Mouse (Mus musculus) layer of hippocampus, adult 9-10 months (tissue): ENCODE measurements at regions not wholly inside any gene's neighbourhood (a gene's known extent, or its start where the extent isn't known, plus 50 kb on each side); places are given as distances from the start of the nearest gene placed in this dataset.

Experiments
- DNase-seq: peaks from one replicate; pipeline ENCODE4 v3.0.0; 2022; ENCODE audit warnings: low spot score

GRCm38 (mm10) chr16:30160399-30160798 is 96.2 kb downstream of the Hes1 start:
- no peak for DNase-seq

GRCm38 (mm10) chr16:30163303-30163702 is 99.1 kb downstream of the Hes1 start:
- DNase-seq: no peak

- no peak for DNase-seq
Measured at GRCm38 (mm10) chr16:30165667-30166180, 101.5 kb downstream of the Hes1 start.

GRCm38 (mm10) chr16:30171381-30172079 is 95.8 kb downstream of the Cpn2 start:
- no peak for DNase-seq

GRCm38 (mm10) chr16:30172136-30172731 is 95.1 kb downstream of the Cpn2 start:
- no peak for DNase-seq

- DNase-seq: no peak
Measured at GRCm38 (mm10) chr16:30172798-30173202, 94.5 kb downstream of the Cpn2 start.

- DNase-seq: no peak
Measured at GRCm38 (mm10) chr16:30173953-30174874, 93.1 kb downstream of the Cpn2 start.

GRCm38 (mm10) chr16:30176306-30176705 is 91.0 kb downstream of the Cpn2 start:
- DNase-seq: no peak

- no peak for DNase-seq
Measured at GRCm38 (mm10) chr16:30177769-30178168, 89.5 kb downstream of the Cpn2 start.

GRCm38 (mm10) chr16:30178596-30178995 is 88.7 kb downstream of the Cpn2 start:
- DNase-seq: no peak

- no peak for DNase-seq
Measured at GRCm38 (mm10) chr16:30179504-30179976, 87.8 kb downstream of the Cpn2 start.

GRCm38 (mm10) chr16:30181116-30181515 is 86.2 kb downstream of the Cpn2 start:
- DNase-seq: no peak

- DNase-seq: peak; percentile 42
Measured at GRCm38 (mm10) chr16:30184591-30185265, 82.6 kb downstream of the Cpn2 start.

- no peak for DNase-seq
Measured at GRCm38 (mm10) chr16:30185707-30186106, 81.6 kb downstream of the Cpn2 start.

GRCm38 (mm10) chr16:30186201-30186700 is 81.0 kb downstream of the Cpn2 start:
- no peak for DNase-seq

- DNase-seq: no peak
Measured at GRCm38 (mm10) chr16:30186701-30187270, 80.5 kb downstream of the Cpn2 start.

GRCm38 (mm10) chr16:30187400-30187799 is 79.9 kb downstream of the Cpn2 start:
- no peak for DNase-seq

GRCm38 (mm10) chr16:30187907-30188414 is 79.3 kb downstream of the Cpn2 start:
- DNase-seq: peak; percentile 88

- no peak for DNase-seq
Measured at GRCm38 (mm10) chr16:30188769-30189430, 78.4 kb downstream of the Cpn2 start.

- no peak for DNase-seq
Measured at GRCm38 (mm10) chr16:30190351-30190750, 76.9 kb downstream of the Cpn2 start.
